8 mouse cellular contexts compared by ENCODE assay signal in the genomic region with DNA sequence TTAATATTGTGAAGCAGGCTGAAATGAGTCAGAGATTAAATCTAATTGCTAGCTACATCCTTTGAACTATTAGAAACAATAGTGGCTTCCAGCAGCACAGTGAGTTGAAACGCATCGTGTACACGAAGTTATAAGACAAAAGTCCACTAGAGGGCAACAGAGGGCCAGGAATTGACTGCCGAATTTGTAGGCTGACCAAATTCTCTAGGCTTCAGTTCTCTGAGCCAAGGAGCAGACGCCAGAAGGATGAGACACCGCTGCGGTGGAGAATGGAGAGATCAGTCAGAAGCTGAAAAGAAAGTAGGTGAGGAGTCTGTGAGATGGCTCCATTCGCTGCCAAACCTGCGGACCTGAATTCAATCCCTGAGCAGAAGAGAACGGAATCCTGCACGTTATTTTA. TPM values are rescaled to one million over a fixed set of nuclear protein-coding genes. Genes with fewer than 3 reads are reported as not detected.
DNase-seq lines count a peak whose midpoint lies in the region; ATAC-seq lines count a peak whose summit lies in the region.

No protein-coding gene starts in this region.

- H3K27me3 ChIP-seq in limb, embryonic 13.5 days, result 0 out of 2 replicates have a peak, but pooled peaks cover 5% of the 10 kb centered on the region
- H3K27me3 ChIP-seq in midbrain, embryonic 15.5 days (replicated peaks), result 0 out of 2 replicates have a peak, but pooled peaks cover 2% of the 10 kb centered on the region
- no peaks in the 10 kb centered on the region for H3K27me3 ChIP-seq in stomach, embryonic 15.5 days (replicated peaks)

- H3K9me3 ChIP-seq in limb, embryonic 13.5 days, result no peaks in the 10 kb centered on the region
- H3K9me3 ChIP-seq in midbrain, embryonic 15.5 days, result no peaks in the 10 kb centered on the region
- H3K9me3 ChIP-seq in stomach, embryonic 15.5 days, result no peaks in the 10 kb centered on the region

- peak; percentile 66; the same call in 1 of the 2 replicates for ATAC-seq in limb, embryonic 13.5 days (ENCODE audit: low FRiP score, low read depth)
- peak; percentile 89 for ATAC-seq in midbrain, embryonic 15.5 days (replicated peaks)
- ATAC-seq in stomach, embryonic 15.5 days (ENCODE audit: insufficient read depth, low FRiP score, low read depth), result no peak

- 9% methylated on average over 11 of the region's 11 CpGs for WGBS in limb, embryonic 13.5 days
- WGBS in midbrain, embryonic 15.5 days, result 11% methylated on average over 11 of the region's 11 CpGs
- WGBS in stomach, embryonic 15.5 days, result 11% methylated on average over 11 of the region's 11 CpGs

- DNase-seq in B cell, adult 2 months, result peak; percentile 49 to 52
- peak; percentile 72 for DNase-seq in adrenal gland, adult 2 months
- peak; percentile 92 for DNase-seq in embryo, embryonic 11 days
- DNase-seq in heart, adult 8-10 months (ENCODE audit: low spot score), result peak; percentile 79
- peak; percentile 79 for DNase-seq in kidney, adult 9 months

- peak overlapping the region; percentile 32; the same call in 1 of the 2 replicates for H3K9ac ChIP-seq in limb, embryonic 13.5 days
- no peak overlapping the region; the same call in 1 of the 2 replicates for H3K9ac ChIP-seq in midbrain, embryonic 15.5 days
- H3K9ac ChIP-seq in stomach, embryonic 15.5 days, result no peak overlapping the region

- H3K4me1 ChIP-seq in limb, embryonic 13.5 days, result peaks cover 7% of the 10 kb centered on the region
- peaks cover 13% of the 10 kb centered on the region for H3K4me1 ChIP-seq in midbrain, embryonic 15.5 days
- H3K4me1 ChIP-seq in stomach, embryonic 15.5 days, result 0 out of 2 replicates have a peak, but pooled peaks cover 4% of the 10 kb centered on the region

- no peak overlapping the region for H3K27ac ChIP-seq in limb, embryonic 13.5 days
- H3K27ac ChIP-seq in midbrain, embryonic 15.5 days, result 0 out of 2 replicates have a peak overlapping the region, but pooled peaks have one; percentile 7
- no peak overlapping the region for H3K27ac ChIP-seq in stomach, embryonic 15.5 days

- H3K4me3 ChIP-seq in limb, embryonic 13.5 days, result peak overlapping the region; percentile 29
- peak overlapping the region; percentile 5; the same call in 1 of the 2 replicates for H3K4me3 ChIP-seq in midbrain, embryonic 15.5 days
- H3K4me3 ChIP-seq in stomach, embryonic 15.5 days (replicated peaks), result no peak overlapping the region

- no peaks in the 10 kb centered on the region for H3K36me3 ChIP-seq in limb, embryonic 13.5 days
- no peaks in the 10 kb centered on the region for H3K36me3 ChIP-seq in midbrain, embryonic 15.5 days (replicated peaks)
- no peaks in the 10 kb centered on the region for H3K36me3 ChIP-seq in stomach, embryonic 15.5 days

- H3K4me2 ChIP-seq in limb, embryonic 13.5 days (replicated peaks), result peak overlapping the region; percentile 60
- peak overlapping the region; percentile 45 for H3K4me2 ChIP-seq in midbrain, embryonic 15.5 days
- H3K4me2 ChIP-seq in stomach, embryonic 15.5 days, result peak overlapping the region; percentile 37; the same call in 1 of the 2 replicates

RNA-seq across cellular contexts. Expression of a gene that starts 43.6 kb away (rescaled TPM):
- total RNA-seq in adrenal gland, adult 2 months (2021), result 100 to 1,000 TPM; 109 to 117 TPM
- polyA plus RNA-seq in adrenal gland, adult 2 months (2012; rRNA removed), result 27.4 and 41.4 TPM in 2 replicates
- total RNA-seq in heart, adult 8-10 months (2022), result 10 to 100 TPM; 77.2 to 85.1 (median 80.7) TPM
- 79.6 and 81.2 TPM in 2 replicates for polyA plus RNA-seq in limb, embryonic 13.5 days (2015; fragmentation: Nextera tagmentation; extraction: Ambion mirVana)
- 32.3 and 33.3 TPM in 2 replicates for polyA plus RNA-seq in midbrain, embryonic 15.5 days (2015; fragmentation: Nextera tagmentation; extraction: Ambion mirVana)
- polyA plus RNA-seq in stomach, embryonic 15.5 days (2015; fragmentation: Nextera tagmentation; extraction: Ambion mirVana), result 162 and 165 TPM in 2 replicates
